8 mouse cellular contexts compared by ENCODE assay signal in the genomic region with DNA sequence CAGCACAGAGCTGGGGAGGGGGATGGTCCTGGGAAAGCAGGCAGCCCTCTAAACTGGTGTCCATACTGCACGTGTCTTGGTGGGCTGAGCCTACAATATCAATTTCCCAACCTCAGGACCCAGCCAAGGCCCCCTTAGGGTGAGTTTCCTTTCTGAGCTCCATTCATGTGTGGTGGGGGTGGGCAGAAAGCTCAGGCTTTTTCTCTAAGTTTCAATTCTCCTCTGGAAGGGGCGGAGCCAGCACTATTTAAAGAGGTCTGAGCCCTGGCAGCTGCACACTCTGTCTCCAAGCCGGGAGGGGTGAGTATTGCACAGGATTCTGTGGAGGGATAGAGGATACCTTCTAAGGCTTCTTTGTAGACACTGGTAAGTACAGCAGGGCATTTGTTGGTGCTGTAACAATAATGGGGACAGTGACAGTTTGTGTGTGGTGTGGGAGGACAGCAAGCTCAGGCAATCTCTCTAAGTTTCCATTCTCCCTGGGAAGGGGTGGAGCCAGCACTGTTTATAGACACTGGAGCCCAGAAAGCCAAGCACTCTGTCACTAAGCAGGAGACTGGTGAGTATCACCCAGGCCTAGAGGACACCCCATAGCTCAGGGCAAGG. TPM values are rescaled to one million over a fixed set of nuclear protein-coding genes. Genes with fewer than 3 reads are reported as not detected.
DNase-seq lines count a peak whose midpoint lies in the region; ATAC-seq lines count a peak whose summit lies in the region.
"Had no signal": no experiment of that assay in that cellular context is flagged by ENCODE, and none has a peak within 500 bp of the region (broad histone marks: within the 10 kb centered on the region; RNA-seq: fewer than 3 reads in every experiment).

No protein-coding gene starts in this region.

- DNase-seq in adrenal gland, adult 2 months, result peak; percentile 75
- DNase-seq in heart, adult 8-10 months (ENCODE audit: low spot score), result peak; percentile 77
- peak; percentile 58 for DNase-seq in kidney, adult 18-20 months
- DNase-seq in left cerebral cortex, postnatal 4 days, result peak; percentile 28
- peak; percentile 34 for DNase-seq in right cerebral cortex, postnatal 14 days

- no peak overlapping the region for H3K4me3 ChIP-seq in embryonic facial prominence, embryonic 12.5 days

- H3K27ac ChIP-seq in embryonic facial prominence, embryonic 12.5 days, result peak overlapping the region; percentile 72

- H3K4me1 ChIP-seq in embryonic facial prominence, embryonic 12.5 days, result peaks cover 26% of the 10 kb centered on the region

- no peaks in the 10 kb centered on the region for H3K27me3 ChIP-seq in embryonic facial prominence, embryonic 12.5 days

- no peaks in the 10 kb centered on the region for H3K9me3 ChIP-seq in embryonic facial prominence, embryonic 12.5 days

- peak; percentile 83 for ATAC-seq in embryonic facial prominence, embryonic 12.5 days (ENCODE audit: insufficient number of reproducible peaks, insufficient read depth, low FRiP score, low TSS enrichment)
- ATAC-seq in megakaryocyte-erythroid progenitor cell, adult 5-6 weeks (replicated peaks; ENCODE audit: low FRiP score, low TSS enrichment, poor library complexity, severe bottlenecking), result peak; percentile 67

- WGBS in embryonic facial prominence, embryonic 12.5 days, result 9% methylated on average over 3 of the region's 3 CpGs

- H3K4me2 ChIP-seq in embryonic facial prominence, embryonic 12.5 days (replicated peaks), result peak overlapping the region; percentile 28

- intact Hi-C loops in left cerebral cortex, postnatal 4 days (cut with DNase I), result no loop called here

- no peak overlapping the region for H3K9ac ChIP-seq in embryonic facial prominence, embryonic 12.5 days

- no peaks in the 10 kb centered on the region for H3K36me3 ChIP-seq in embryonic facial prominence, embryonic 12.5 days

RNA-seq across cellular contexts. Expression of gene Fam3b, which starts 21.3 kb away (rescaled TPM):
- not detected for total RNA-seq in adrenal gland, adult 2 months (2021)
- polyA plus RNA-seq in adrenal gland, adult 2 months (2012; rRNA removed), result not detected in 2 replicates
- not detected in 2 replicates for polyA plus RNA-seq in embryonic facial prominence, embryonic 12.5 days (2016; fragmentation: Nextera tagmentation; extraction: Ambion mirVana)
- total RNA-seq in heart, adult 8-10 months (2022), result not detected
- total RNA-seq in left cerebral cortex, postnatal 4 days (2021), result not detected
- not detected in 2 replicates for total RNA-seq in megakaryocyte-erythroid progenitor cell, adult 5-6 weeks (2014; fragmentation: Nextera tagmentation)
- total RNA-seq in megakaryocyte-erythroid progenitor cell, adult 5-6 weeks (2017), result 3.7 TPM in 1 of 2 replicates, not detected in the other
- total RNA-seq: layer of hippocampus, postnatal 25 days had no signal
